Mouse (Mus musculus) activated CD4-positive, CD25-positive, alpha-beta regulatory T cell, adult 4 months (primary cell): ENCODE results near the gene Samd4b. TPM values are rescaled to one million over a fixed set of nuclear protein-coding genes. Genes with fewer than 3 reads are reported as not detected.
"Not testable (repeated sequence)": the region's sequence is repeated elsewhere in the genome, so short reads cannot be mapped to it uniquely, and the experiment has no call there.

ENCODE experiments used
- ATAC-seq: one replicate; pipeline ENCODE4 v1.8.0; 2017
- polyA plus RNA-seq, 2 experiments: library from polyadenylated mRNA; unstranded; fragments of 100-300 nt; shearing (Covaris generic); gene quantifications; one replicate each; pipeline ENCODE4 v1.2.1; 2017

Samd4b gene
- polyA plus RNA-seq, 2 experiments from 2014 or later: 6.2 to 7.4 TPM

GRCm38 (mm10) chr7:28393272-28393951 is 204.5 kb downstream of the Samd4b start:
- ATAC-seq: peak; percentile 3

GRCm38 (mm10) chr7:28392429-28393271 is 205.3 kb downstream of the Samd4b start, which contains the start of the genes Med29 and Paf1:
TSS of gene Med29 (minus strand) at chr7:28392708.
TSS of gene Paf1 (plus strand) at chr7:28392951.
- peak; percentile 96 for ATAC-seq

- ATAC-seq: no peak
Measured at GRCm38 (mm10) chr7:28390331-28390730, 207.6 kb downstream of the Samd4b start.

- ATAC-seq: not testable (repeated sequence)
Measured at GRCm38 (mm10) chr7:28387384-28387783, 210.6 kb downstream of the Samd4b start.

- ATAC-seq: not testable (repeated sequence)
Measured at GRCm38 (mm10) chr7:28386877-28387276, 211.1 kb downstream of the Samd4b start.

- ATAC-seq: no peak
Measured at GRCm38 (mm10) chr7:28386462-28386861, 211.5 kb downstream of the Samd4b start.

- ATAC-seq: no peak
Measured at GRCm38 (mm10) chr7:28386007-28386406, 211.9 kb downstream of the Samd4b start.

GRCm38 (mm10) chr7:28385196-28385595 is 212.7 kb downstream of the Samd4b start:
- ATAC-seq: no peak

- no peak for ATAC-seq
Measured at GRCm38 (mm10) chr7:28384162-28384561, 213.8 kb downstream of the Samd4b start.

- ATAC-seq: no peak
Measured at GRCm38 (mm10) chr7:28383606-28384005, 214.3 kb downstream of the Samd4b start.

GRCm38 (mm10) chr7:28382981-28383396 is 215.0 kb downstream of the Samd4b start:
- peak; percentile 37 for ATAC-seq

GRCm38 (mm10) chr7:28382347-28382951 is 215.5 kb downstream of the Samd4b start:
- ATAC-seq: no peak

GRCm38 (mm10) chr7:28381938-28382337 is 216.0 kb downstream of the Samd4b start:
- peak; percentile 19 for ATAC-seq

- ATAC-seq: peak; percentile 45
Measured at GRCm38 (mm10) chr7:28381017-28381790, 216.7 kb downstream of the Samd4b start.

GRCm38 (mm10) chr7:28380237-28381016 is 217.5 kb downstream of the Samd4b start, which contains the start of gene Zfp36:
TSS of gene Zfp36 (minus strand) at chr7:28380253.
- no peak for ATAC-seq

- ATAC-seq: peak; percentile 15
Measured at GRCm38 (mm10) chr7:28378769-28379651, 218.9 kb downstream of the Samd4b start.

GRCm38 (mm10) chr7:28378066-28378690 is 219.8 kb downstream of the Samd4b start:
- no peak for ATAC-seq

GRCm38 (mm10) chr7:28377190-28378065 is 220.5 kb downstream of the Samd4b start:
- ATAC-seq: no peak
